Mouse (Mus musculus) spleen, adult 2 months (tissue): ENCODE measurements at regions not wholly inside any gene's neighbourhood (a gene's known extent, or its start where the extent isn't known, plus 50 kb on each side); places are given as distances from the start of the nearest gene placed in this dataset.

Experiments used
- CTCF ChIP-seq: fragments of 200-500 bp; IDR thresholded peaks from 2 replicates; pipeline ENCODE4 v1.5.1; 2011; ENCODE audit warnings: mild to moderate bottlenecking, inconsistent platforms; ENCODE audit not compliant: insufficient read depth, insufficient read length, insufficient replicate concordance; ENCODE audit errors: extremely low read depth
- POLR2A ChIP-seq: fragments of 200-500 bp; IDR thresholded peaks from 2 replicates; pipeline ENCODE4 v1.6.1; 2011; ENCODE audit warnings: low read depth, low read length, inconsistent platforms

DNA sequence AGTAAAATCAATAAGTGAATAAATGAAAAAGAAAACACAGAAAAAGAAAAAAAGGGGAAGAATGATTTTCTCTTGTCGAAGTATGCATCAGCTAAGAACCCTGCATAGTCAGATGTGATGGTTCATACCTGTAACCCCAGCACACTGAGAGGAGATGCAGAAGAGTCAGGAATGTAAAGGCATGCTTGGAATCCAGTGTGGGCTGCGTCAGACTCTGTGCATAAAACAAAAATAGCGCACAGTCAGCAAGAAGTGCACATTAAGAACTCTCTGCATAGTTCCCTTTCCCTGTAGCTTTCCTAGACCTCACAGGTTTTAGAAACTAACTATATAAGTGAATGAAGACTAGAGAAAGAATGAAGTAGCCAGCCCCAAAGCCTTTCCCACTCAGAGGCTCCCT, 238.2 kb upstream of the Chl1 start:
- TF ChIP-seq CTCF (no peak), POLR2A (no peak)
